In the genomic region with DNA sequence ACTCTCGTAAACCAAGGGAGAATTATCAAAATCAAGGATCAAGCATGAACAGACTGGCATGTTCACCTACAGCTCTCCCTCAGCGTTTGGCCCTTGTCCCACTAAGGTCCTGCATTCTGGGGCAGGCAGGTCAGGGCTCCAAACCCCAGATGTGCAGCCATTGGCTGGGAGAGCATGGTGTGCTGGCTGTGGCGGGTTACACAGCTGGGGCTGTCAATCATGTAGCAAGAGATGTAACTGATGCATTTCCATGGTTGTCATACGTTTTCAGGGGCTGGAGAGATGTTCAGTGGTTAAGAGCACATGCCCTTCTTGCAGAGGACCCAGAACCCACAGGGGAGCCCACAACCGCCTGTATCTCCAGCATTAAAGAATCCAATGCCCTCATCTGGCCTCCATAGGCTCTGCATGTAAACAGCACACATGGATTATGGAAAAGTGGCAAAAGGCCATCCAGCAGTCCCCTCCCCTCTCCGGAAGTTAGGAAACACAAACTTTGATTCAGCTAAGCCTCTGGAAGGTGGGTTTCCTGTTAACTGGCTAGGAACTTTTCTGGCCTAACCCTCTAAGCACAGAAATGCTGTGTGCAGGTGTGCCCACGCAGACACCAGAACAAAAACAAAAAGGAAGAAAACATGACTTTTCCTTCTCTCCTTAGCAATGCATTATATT, we compare ENCODE assay signal across 21 mouse cellular contexts. TPM values are rescaled to one million over a fixed set of nuclear protein-coding genes. Genes with fewer than 3 reads are reported as not detected.
DNase-seq lines count a peak whose midpoint lies in the region; ATAC-seq and TF ChIP-seq lines count a peak whose summit lies in the region.
"Had no signal": no experiment of that assay in that cellular context is flagged by ENCODE, and none has a peak within 500 bp of the region (broad histone marks: within the 10 kb centered on the region; RNA-seq: fewer than 3 reads in every experiment).

No protein-coding gene starts in this region.

- H3ac ChIP-seq in myocyte (ENCODE audit: control insufficient read depth, insufficient read length) = no peak overlapping the region

- WGBS in heart, embryonic 13.5 days = 61% methylated on average over 7 of the region's 7 CpGs
- 72% methylated on average over 7 of the region's 7 CpGs for WGBS in neural tube, embryonic 15.5 days
- 76% methylated on average over 7 of the region's 7 CpGs for WGBS in forebrain, embryonic 16.5 days

- DNase-seq in heart, adult 8-10 months (ENCODE audit: low spot score) = no peak
- peak; percentile 42 for DNase-seq in neural tube, embryonic 10.5 days (ENCODE audit: extremely low spot score, low spot score)
- DNase-seq in gastrocnemius, postnatal 25 days = peak; percentile 21
- no peak for DNase-seq in frontal cortex, postnatal 25 days (ENCODE audit: low spot score in 2 of 2)
- DNase-seq: adrenal gland, postnatal 14 days; cerebellum, adult 18-20 months; heart, postnatal 4 days; kidney, adult 8-10 months; kidney, postnatal 25 days; layer of hippocampus, adult 9-11 months; midbrain, embryonic 14.5 days had no signal

- no peak overlapping the region for H3K4me2 ChIP-seq in heart, embryonic 13.5 days
- no peak overlapping the region for H3K4me2 ChIP-seq in neural tube, embryonic 15.5 days
- peak overlapping the region; percentile 27 for H3K4me2 ChIP-seq in myocyte (ENCODE audit: low read depth)
- no peak overlapping the region for H3K4me2 ChIP-seq in forebrain, embryonic 16.5 days (ENCODE audit: low read length)
- H3K4me2 ChIP-seq: forebrain, embryonic 15.5 days; lung, embryonic 15.5 days had no signal

- no peak for TF ChIP-seq POLR2A in myocyte (IDR thresholded peaks at IDR 0.05; ENCODE audit: insufficient read length, low read depth)

- H3K79me2 ChIP-seq in myocyte (ENCODE audit: control insufficient read depth, insufficient read depth) = no peaks in the 10 kb centered on the region

- 0 out of 2 replicates have a peak overlapping the region, but pooled peaks have one; percentile 24 for H3K27ac ChIP-seq in heart, embryonic 13.5 days (replicated peaks)
- H3K27ac ChIP-seq in neural tube, embryonic 15.5 days (replicated peaks) = no peak overlapping the region
- H3K27ac ChIP-seq in forebrain, embryonic 16.5 days (ENCODE audit: low read length) = no peak overlapping the region
- H3K27ac ChIP-seq: forebrain, embryonic 15.5 days; lung, embryonic 15.5 days had no signal

- no peaks in the 10 kb centered on the region for H3K36me3 ChIP-seq in heart, embryonic 13.5 days
- no peaks in the 10 kb centered on the region for H3K36me3 ChIP-seq in neural tube, embryonic 15.5 days
- H3K36me3 ChIP-seq in myocyte (ENCODE audit: control insufficient read depth, insufficient read depth) = no peaks in the 10 kb centered on the region
- H3K36me3 ChIP-seq in forebrain, embryonic 16.5 days (ENCODE audit: control insufficient read depth, insufficient read depth) = no peaks in the 10 kb centered on the region
- H3K36me3 ChIP-seq: forebrain, embryonic 15.5 days; lung, embryonic 15.5 days had no signal

- H3K4me1 ChIP-seq in heart, embryonic 13.5 days = peaks cover 41% of the 10 kb centered on the region
- 0 out of 2 replicates have a peak, but pooled peaks cover 6% of the 10 kb centered on the region for H3K4me1 ChIP-seq in neural tube, embryonic 15.5 days
- H3K4me1 ChIP-seq in forebrain, embryonic 16.5 days (replicated peaks; ENCODE audit: control insufficient read depth, insufficient read depth, low read length) = no peaks in the 10 kb centered on the region
- H3K4me1 ChIP-seq: forebrain, embryonic 15.5 days had no signal

- H3K4me3 ChIP-seq in heart, embryonic 13.5 days = no peak overlapping the region
- no peak overlapping the region for H3K4me3 ChIP-seq in neural tube, embryonic 15.5 days (replicated peaks)
- H3K4me3 ChIP-seq in myocyte = no peak overlapping the region
- H3K4me3 ChIP-seq in forebrain, embryonic 16.5 days (replicated peaks; ENCODE audit: low read length) = no peak overlapping the region
- H3K4me3 ChIP-seq: erythroblast, embryonic 14.5 days; forebrain, embryonic 15.5 days; lung, embryonic 15.5 days had no signal

- H3K9me3 ChIP-seq in heart, embryonic 13.5 days = no peaks in the 10 kb centered on the region
- no peaks in the 10 kb centered on the region for H3K9me3 ChIP-seq in neural tube, embryonic 15.5 days (replicated peaks)
- H3K9me3 ChIP-seq in forebrain, embryonic 16.5 days (ENCODE audit: control insufficient read depth, low read length) = no peaks in the 10 kb centered on the region
- H3K9me3 ChIP-seq: forebrain, embryonic 15.5 days; lung, embryonic 15.5 days had no signal

- no peaks in the 10 kb centered on the region for H3K27me3 ChIP-seq in heart, embryonic 13.5 days (replicated peaks)
- no peaks in the 10 kb centered on the region for H3K27me3 ChIP-seq in neural tube, embryonic 15.5 days (replicated peaks)
- no peaks in the 10 kb centered on the region for H3K27me3 ChIP-seq in myocyte (ENCODE audit: control insufficient read depth, insufficient read depth, insufficient read length)
- H3K27me3 ChIP-seq in forebrain, embryonic 16.5 days (replicated peaks; ENCODE audit: control insufficient read depth, insufficient read depth, low read length) = no peaks in the 10 kb centered on the region
- H3K27me3 ChIP-seq: forebrain, embryonic 15.5 days; lung, embryonic 15.5 days; Patski had no signal

- no peak for ATAC-seq in heart, embryonic 13.5 days (ENCODE audit: extremely low read depth, insufficient number of reproducible peaks, low FRiP score, low TSS enrichment)
- ATAC-seq in neural tube, embryonic 15.5 days (ENCODE audit: low FRiP score) = no peak
- no peak for ATAC-seq in forebrain, embryonic 16.5 days
- ATAC-seq: activated CD4-positive, CD25-positive, alpha-beta regulatory T cell, adult 4 months; forebrain, embryonic 15.5 days; Patski had no signal

- H3K9ac ChIP-seq in heart, embryonic 13.5 days = no peak overlapping the region
- no peak overlapping the region for H3K9ac ChIP-seq in neural tube, embryonic 15.5 days (replicated peaks)
- no peak overlapping the region for H3K9ac ChIP-seq in forebrain, embryonic 16.5 days (replicated peaks; ENCODE audit: low read depth, low read length)
- H3K9ac ChIP-seq: forebrain, embryonic 15.5 days; lung, embryonic 15.5 days had no signal

TF ChIP-seq in myocyte, 11 proteins besides CTCF, POLR2A, EP300 and RAD21:
- TF ChIP-seq E2F4 (IDR thresholded peaks at IDR 0.05; ENCODE audit: insufficient read depth) = no peak
- peak in 2 of 3 experiments; percentile 97 to 99 for TF ChIP-seq MYOD1 (IDR thresholded peaks at IDR 0.05; ENCODE audit: control insufficient read depth in 1 of 3, insufficient read length in 2 of 3, low read depth in 2 of 3)
- no peak for TF ChIP-seq SRF (IDR thresholded peaks at IDR 0.05; ENCODE audit: control insufficient read depth, insufficient read length, low read depth)
- TF ChIP-seq USF1 (IDR thresholded peaks at IDR 0.05; ENCODE audit: low read depth) = no peak
- peak; percentile 80 for TF ChIP-seq TCF3 (IDR thresholded peaks at IDR 0.05; ENCODE audit: insufficient read length, low read depth)
- no peak for TF ChIP-seq POLR2AphosphoS2 (IDR thresholded peaks at IDR 0.05; ENCODE audit: insufficient read length, low read depth)
- TF ChIP-seq MAX (IDR thresholded peaks at IDR 0.05; ENCODE audit: low read depth) = no peak
- peak; percentile 62 for TF ChIP-seq TCF12 (IDR thresholded peaks at IDR 0.05; ENCODE audit: insufficient read depth, poor library complexity, severe bottlenecking)
- peak in 1 of 3 experiments; percentile 42 for TF ChIP-seq MYOG (IDR thresholded peaks at IDR 0.05; ENCODE audit: control insufficient read depth in 1 of 3, insufficient read depth in 1 of 3, insufficient read length in 2 of 3, low read depth in 2 of 3)
- no peak for TF ChIP-seq CEBPB (IDR thresholded peaks at IDR 0.05; ENCODE audit: insufficient read depth, poor library complexity, severe bottlenecking)
- no peak for TF ChIP-seq REST (IDR thresholded peaks at IDR 0.05; ENCODE audit: insufficient read depth, insufficient read length)
TF ChIP-seq in myocyte: peak in this region for 4.

RNA-seq across cellular contexts. Expression of gene Sowahb, which starts 22.6 kb away (rescaled TPM):
- polyA plus RNA-seq in heart, embryonic 13.5 days (2015; fragmentation: Nextera tagmentation; extraction: Ambion mirVana) = 0.08 TPM in 1 of 2 replicates, not detected in the other
- total RNA-seq in heart, adult 8-10 months (2022) = under 1 TPM; 0.05 to 0.22 (median 0.12) TPM
- polyA plus RNA-seq in neural tube, embryonic 15.5 days (2015; fragmentation: Nextera tagmentation; extraction: Ambion mirVana) = 0.34 TPM in 1 of 2 replicates, not detected in the other
- not detected for total RNA-seq in gastrocnemius, postnatal 25 days (2021)
- polyA plus RNA-seq in myocyte (2012; fragmentation: generic; extraction: Trizol) = not detected
- 0.06 TPM in 1 of 2 replicates, not detected in the other for polyA plus RNA-seq in forebrain, embryonic 16.5 days (2015; fragmentation: Nextera tagmentation; extraction: Ambion mirVana)
- total RNA-seq: granulocyte monocyte progenitor cell, adult 5-6 weeks had no signal
- polyA plus RNA-seq: activated CD4-positive, CD25-positive, alpha-beta regulatory T cell, adult 4 months; midbrain, embryonic 14.5 days had no signal

Comparison
In these comparisons a context has a peak if more than half of its experiments do, and no peak if none do; other contexts are left out.
1. DNase-seq: peak in neural tube, embryonic 10.5 days (single experiment) and gastrocnemius, postnatal 25 days (single experiment); none in heart, adult 8-10 months (single experiment) and frontal cortex, postnatal 25 days (0 of 2).